Mouse (Mus musculus) heart, postnatal 0 days (tissue): ENCODE results near the gene Tcf3. TPM values are rescaled to one million over a fixed set of nuclear protein-coding genes. Genes with fewer than 3 reads are reported as not detected.
A peak's percentile ranks its signal among the peaks of the same experiment; 100 is the strongest.

Experiments used
- ATAC-seq: fragments of 200-750 bp; cut with Nextera tagmentation; 2 replicates; pipeline ENCODE4 v1.8.0; 2017; ENCODE audit warnings: low read depth, moderate number of reproducible peaks, moderate library complexity; ENCODE audit not compliant: insufficient read depth
- DNase-seq: peaks from one replicate; pipeline ENCODE4 v3.0.0-alpha.2; 2016; ENCODE audit warnings: low spot score
- H3K27ac ChIP-seq: fragments of 300-500 bp; sonication (generic); 2 replicates; pipeline ENCODE4 v1.5.1; 2014; ENCODE audit warnings: low read depth, mild to moderate bottlenecking
- H3K27me3 ChIP-seq: fragments of 300-500 bp; sonication (generic); 2 replicates; pipeline ENCODE4 v1.6.1; 2014; ENCODE audit warnings: low read length, mixed read lengths; ENCODE audit not compliant: control insufficient read depth, insufficient read depth
- H3K36me3 ChIP-seq: fragments of 300-500 bp; sonication (generic); replicated peaks from 2 replicates; pipeline ENCODE4 v1.6.1; 2014; ENCODE audit warnings: low read length, mixed read lengths; ENCODE audit not compliant: control insufficient read depth, insufficient read depth
- H3K4me1 ChIP-seq: fragments of 300-500 bp; sonication (generic); 2 replicates; pipeline ENCODE4 v1.6.1; 2014; ENCODE audit warnings: antibody characterized with exemption; ENCODE audit not compliant: control insufficient read depth, insufficient read depth
- H3K4me2 ChIP-seq: fragments of 300-500 bp; sonication (generic); 2 replicates; pipeline ENCODE4 v1.6.1; 2014; ENCODE audit warnings: low read depth, mild to moderate bottlenecking, low read length, moderate library complexity
- H3K4me3 ChIP-seq: fragments of 300-500 bp; sonication (generic); 2 replicates; pipeline ENCODE4 v1.5.1; 2014; ENCODE audit warnings: low read depth, low read length
- H3K9ac ChIP-seq: fragments of 300-500 bp; sonication (generic); replicated peaks from 2 replicates; pipeline ENCODE4 v1.6.1; 2014; ENCODE audit warnings: low read depth, low read length, mixed read lengths
- H3K9me3 ChIP-seq: fragments of 300-500 bp; sonication (generic); replicated peaks from 2 replicates; pipeline ENCODE4 v1.6.1; 2016; ENCODE audit warnings: low read length; ENCODE audit not compliant: control insufficient read depth
- CTCF ChIP-seq: IDR thresholded peaks from 2 replicates; pipeline ENCODE4 v1.5.1; 2016; ENCODE audit warnings: antibody characterized with exemption, control low read depth, low read depth
- EP300 ChIP-seq: IDR thresholded peaks from 2 replicates; pipeline ENCODE4 v1.6.1; 2016; ENCODE audit warnings: antibody characterized with exemption, low read depth
- WGBS: fragments of 180-500 bp; shearing (Covaris S2); extraction: QIAGEN DNeasy Blood & Tissue Kit; methylation state at CpG from one replicate; pipeline ENCODE4 v1.1.7; 2014; 5-methylcytosine and 5-hydroxymethylcytosine counted together
- polyA plus RNA-seq: library from polyadenylated mRNA; unstranded; fragments of >200 nt; fragmentation: Nextera tagmentation; extraction: Ambion mirVana; gene quantifications from 2 replicates; pipeline ENCODE4 v1.2.1, GENCODE M21; 2015
- total RNA-seq: library from RNA; depleted of rRNA; stranded (reverse); fragments of >200 nt; gene quantifications from 2 replicates; pipeline ENCODE4 v1.2.3, GENCODE M21; 2014; ENCODE audit warnings: low replicate concordance; rRNA removed

Tcf3 gene
- total RNA-seq = 77.8 and 91.4 TPM in 2 replicates
- 20.1 and 20.6 TPM in 2 replicates for polyA plus RNA-seq

- Histone ChIP-seq H3K4me3 (peak within 1 kb of the TSS; percentile 100), H3K36me3 (peaks cover 21% of the 10 kb centered on the region), H3K9ac (peak within 1 kb of the TSS; percentile 99), H3K27me3 (no peaks in the 10 kb centered on the region), H3K27ac (peak within 1 kb of the TSS; percentile 96), H3K9me3 (no peaks in the 10 kb centered on the region), H3K4me1 (peaks cover 4% of the 10 kb centered on the region), H3K4me2 (peak within 1 kb of the TSS; percentile 94)
- under 1% methylated on average over 46 of the region's 61 CpGs for WGBS
- peak; percentile 93 for ATAC-seq
- peak; percentile 100 for DNase-seq
- TF ChIP-seq CTCF = no peak
- peak; percentile 99 for TF ChIP-seq EP300
Measured at GRCm38 (mm10) chr10:80433513-80434232, at the start of gene Tcf3. Gene Tcf3 (minus strand): TSS chr10:80433647.

- 18% methylated on average over 5 of the region's 5 CpGs for WGBS
- ATAC-seq = no peak
Measured at GRCm38 (mm10) chr10:80481002-80481401, 47.6 kb upstream of the Tcf3 start.

GRCm38 (mm10) chr10:80478531-80478930 lies 45.1 kb upstream of the Tcf3 start:
- ATAC-seq = no peak
- DNase-seq = no peak
- H3K27me3 ChIP-seq = peaks cover 45% of the 10 kb centered on the region

More at GRCm38 (mm10) chr10:80481002-80481401, 47.6 kb upstream of the Tcf3 start:
- peaks cover 57% of the 10 kb centered on the region for H3K27me3 ChIP-seq
- H3K9me3 ChIP-seq = no peaks in the 10 kb centered on the region
- no peak overlapping the region for H3K9ac ChIP-seq
- H3K4me2 ChIP-seq = no peak overlapping the region
- H3K27ac ChIP-seq = no peak overlapping the region
- H3K4me3 ChIP-seq = no peak overlapping the region
- H3K4me1 ChIP-seq = no peaks in the 10 kb centered on the region
- DNase-seq = no peak
- TF ChIP-seq CTCF (no peak), EP300 (no peak)
- H3K36me3 ChIP-seq = no peaks in the 10 kb centered on the region

GRCm38 (mm10) chr10:80475290-80475959 lies 42.0 kb upstream of the Tcf3 start:
- Histone ChIP-seq H3K36me3 (no peaks in the 10 kb centered on the region), H3K4me2 (peak overlapping the region; percentile 67), H3K27ac (no peak overlapping the region; the same call in 1 of the 2 replicates), H3K9ac (peak overlapping the region; percentile 45), H3K4me3 (peak overlapping the region; percentile 50), H3K27me3 (peaks cover 26% of the 10 kb centered on the region), H3K4me1 (no peaks in the 10 kb centered on the region), H3K9me3 (no peaks in the 10 kb centered on the region)
- TF ChIP-seq EP300 = no peak
- no peak for TF ChIP-seq CTCF
- peak; percentile 74 for DNase-seq
- WGBS = 2% methylated on average over 57 of the region's 58 CpGs
- peak; percentile 95 for ATAC-seq

More at GRCm38 (mm10) chr10:80478531-80478930, 45.1 kb upstream of the Tcf3 start:
- Histone ChIP-seq H3K9me3 (no peaks in the 10 kb centered on the region), H3K27ac (no peak overlapping the region), H3K4me1 (no peaks in the 10 kb centered on the region), H3K4me2 (no peak overlapping the region), H3K36me3 (no peaks in the 10 kb centered on the region), H3K9ac (no peak overlapping the region), H3K4me3 (no peak overlapping the region)
- no peak for TF ChIP-seq CTCF
- TF ChIP-seq EP300 = no peak
- 64% methylated on average over 5 of the region's 5 CpGs for WGBS

- DNase-seq = no peak
- no peak overlapping the region for H3K9ac ChIP-seq
- 69% methylated on average over 5 of the region's 5 CpGs for WGBS
Measured at GRCm38 (mm10) chr10:80465066-80465465, 31.6 kb upstream of the Tcf3 start.

More at GRCm38 (mm10) chr10:80465066-80465465, 31.6 kb upstream of the Tcf3 start:
- no peak overlapping the region for H3K27ac ChIP-seq
- no peak for ATAC-seq
- TF ChIP-seq CTCF = no peak
- no peak for TF ChIP-seq EP300
- H3K4me1 ChIP-seq = peaks cover 6% of the 10 kb centered on the region; the same call in 1 of the 2 replicates
- no peak overlapping the region for H3K4me2 ChIP-seq
- no peaks in the 10 kb centered on the region for H3K9me3 ChIP-seq
- 0 out of 2 replicates have a peak, but pooled peaks cover 5% of the 10 kb centered on the region for H3K27me3 ChIP-seq
- H3K36me3 ChIP-seq = no peaks in the 10 kb centered on the region
- no peak overlapping the region for H3K4me3 ChIP-seq
